Mouse (Mus musculus) NIH3T3 (cell line): ENCODE measurements around the gene Itpr2.
A peak's percentile ranks its signal among the peaks of the same experiment; 100 is the strongest.

Source experiments
- DNase-seq: peaks from one replicate; pipeline ENCODE4 v3.0.0-alpha.2; 2012; ENCODE audit warnings: low read depth

The Itpr2 gene

DNA sequence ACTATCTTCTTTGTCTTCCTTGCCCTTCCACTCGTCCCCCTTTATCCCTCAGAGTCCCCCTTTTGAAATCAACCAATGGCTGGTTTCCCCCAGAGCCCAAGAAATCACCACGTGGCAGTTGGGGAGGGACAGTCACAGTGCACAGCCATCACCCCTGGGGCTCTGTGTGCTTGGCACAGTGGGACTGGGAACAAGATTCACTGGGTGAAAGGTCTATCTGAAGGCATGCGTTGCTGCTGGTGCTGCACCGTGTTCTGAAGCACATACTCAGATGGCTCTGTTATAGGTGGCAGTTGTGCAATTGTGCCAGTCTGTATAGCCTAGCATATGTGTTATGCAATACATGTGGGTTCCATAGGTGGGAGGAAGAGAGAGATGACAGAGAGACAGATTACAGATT, 154.5 kb downstream of the Itpr2 start:
- DNase-seq, result no peak

DNA sequence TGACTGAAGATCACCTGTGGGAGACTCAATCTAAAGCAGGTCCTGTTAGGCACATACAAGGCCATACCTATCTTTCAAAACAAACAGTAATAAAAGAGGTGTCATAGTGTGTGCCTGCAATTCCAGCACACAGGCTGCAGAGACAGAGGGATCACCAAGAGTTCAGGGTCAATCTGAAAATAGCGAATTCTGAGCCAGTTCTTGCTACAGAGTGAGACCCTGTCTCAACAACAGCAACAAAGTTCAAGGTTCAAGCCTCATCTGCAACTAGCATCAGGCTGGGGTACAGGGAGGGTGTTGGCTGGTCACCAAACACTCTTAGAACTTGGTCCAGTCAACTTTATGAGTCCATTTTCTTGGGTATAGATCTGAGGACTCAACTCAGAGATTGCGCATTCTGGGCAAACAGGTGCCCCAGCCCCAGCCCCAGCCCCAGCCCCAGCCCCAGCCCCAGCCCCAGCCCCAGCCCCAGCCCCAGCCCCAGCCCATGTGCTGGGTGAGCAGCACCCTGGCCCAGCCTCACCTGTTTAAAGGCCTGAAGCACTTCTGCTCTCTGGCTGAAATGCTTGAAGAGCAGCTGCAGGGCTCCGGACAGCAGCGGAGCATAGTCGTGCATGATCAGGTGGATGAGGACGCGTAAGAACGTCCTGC, 155.4 kb downstream of the Itpr2 start:
- no peak for DNase-seq

GRCm38 (mm10) chr6:146344732-146345131, 157.3 kb downstream of the Itpr2 start:
- peak; percentile 53 for DNase-seq

DNA sequence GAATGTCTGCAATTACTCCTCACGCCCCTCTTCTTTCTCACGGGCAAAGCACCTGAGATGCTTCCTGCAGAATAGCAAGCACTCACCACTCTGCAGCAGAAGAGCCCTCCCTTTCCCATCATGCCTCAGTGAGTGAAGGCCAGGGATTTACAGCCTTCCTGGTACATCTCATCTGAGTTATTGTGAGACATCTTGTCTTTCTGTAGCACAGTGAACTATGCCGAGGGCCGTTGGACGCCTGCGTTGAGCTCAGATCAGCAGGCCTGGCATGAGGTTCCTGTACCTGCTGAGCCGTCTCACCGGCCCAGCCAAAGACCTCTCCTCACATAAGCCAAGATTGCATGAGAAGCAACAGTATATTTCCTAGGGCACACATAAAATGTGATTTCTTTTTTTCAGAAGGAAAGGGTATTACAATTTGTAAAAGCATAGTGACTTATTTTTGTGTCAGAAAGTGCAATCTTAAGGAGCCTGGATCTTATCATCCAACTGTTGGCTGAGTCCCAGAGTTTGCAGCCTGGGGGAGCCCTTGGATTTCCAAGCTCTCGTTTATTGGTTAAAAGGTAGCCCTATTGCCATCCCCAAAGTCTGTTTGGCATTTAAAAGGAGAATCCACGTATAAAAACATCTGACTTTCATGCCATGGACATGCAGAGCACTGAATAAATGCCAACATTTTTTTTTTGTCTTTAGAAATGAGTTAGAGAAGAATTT, 158.2 kb downstream of the Itpr2 start:
- DNase-seq, result no peak

DNA sequence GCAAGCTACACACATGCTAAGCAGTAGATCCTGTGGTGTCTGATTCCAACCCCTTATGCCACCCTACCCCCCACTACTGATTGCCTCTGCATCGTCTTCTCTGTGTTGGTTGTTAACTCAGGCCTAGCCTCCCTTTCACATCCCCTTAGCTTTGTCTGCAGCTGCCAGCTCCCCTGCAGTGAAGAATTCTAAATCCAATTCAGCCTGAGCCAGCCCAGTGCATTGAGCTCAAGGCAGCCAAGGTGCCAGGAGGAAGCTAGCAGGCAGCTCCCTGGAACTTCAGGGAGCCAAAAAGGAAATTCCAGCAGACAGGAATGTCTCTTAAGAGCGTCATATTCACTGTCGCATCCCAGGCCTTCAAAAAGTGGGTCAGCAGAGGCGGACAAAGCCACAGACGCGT, 159.0 kb downstream of the Itpr2 start:
- DNase-seq, result no peak

DNA sequence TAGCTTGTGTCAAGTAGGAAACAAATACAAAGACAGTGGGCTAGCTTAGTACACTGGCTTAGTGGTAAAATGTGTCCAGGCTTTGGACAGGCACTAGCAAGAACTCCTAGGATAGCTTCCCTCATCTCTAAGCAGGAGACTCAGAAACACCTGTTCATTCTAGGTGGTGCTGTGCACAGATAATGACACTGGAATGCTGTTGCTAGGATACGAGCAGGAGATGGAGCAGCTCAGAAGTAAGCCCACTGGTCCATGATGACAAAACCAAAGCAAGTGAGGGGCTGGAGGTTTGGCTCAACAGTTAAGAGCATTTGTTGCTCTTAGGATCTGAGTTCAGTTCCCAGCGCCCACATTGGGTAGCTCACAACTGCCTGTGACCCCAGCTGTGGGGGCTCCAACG, 160.1 kb downstream of the Itpr2 start:
- no peak for DNase-seq

GRCm38 (mm10) chr6:146341413-146341812, 160.6 kb downstream of the Itpr2 start:
- DNase-seq, result no peak

GRCm38 (mm10) chr6:146340951-146341350, 161.1 kb downstream of the Itpr2 start:
- no peak for DNase-seq

- DNase-seq, result peak; percentile 71
Measured at GRCm38 (mm10) chr6:146339779-146340178, 162.2 kb downstream of the Itpr2 start.

DNA sequence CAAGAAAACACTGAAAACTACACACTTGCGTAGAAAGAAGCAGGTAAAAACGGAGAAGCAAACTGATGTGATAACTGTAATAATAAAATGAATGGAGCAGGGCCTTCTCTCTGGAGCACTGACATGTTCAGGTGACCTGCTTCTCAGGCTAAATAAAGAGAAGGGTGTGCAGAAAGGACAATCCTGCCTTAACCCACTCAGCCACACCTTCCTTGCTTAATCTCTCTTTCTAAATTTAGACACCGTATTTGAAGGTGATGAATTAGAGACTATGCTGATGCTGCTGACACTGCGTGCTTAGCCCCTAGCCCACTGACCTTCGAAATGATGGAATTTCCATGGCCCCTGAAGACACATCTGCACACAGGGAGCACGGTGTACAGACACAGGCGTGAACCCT, 164.8 kb downstream of the Itpr2 start:
- no peak for DNase-seq

GRCm38 (mm10) chr6:146335191-146335590, 166.8 kb downstream of the Itpr2 start:
- no peak for DNase-seq

GRCm38 (mm10) chr6:146333506-146333905, 168.5 kb downstream of the Itpr2 start:
- DNase-seq, result no peak

- peak; percentile 16 for DNase-seq
Measured at GRCm38 (mm10) chr6:146331017-146331669, 170.9 kb downstream of the Itpr2 start.

DNA sequence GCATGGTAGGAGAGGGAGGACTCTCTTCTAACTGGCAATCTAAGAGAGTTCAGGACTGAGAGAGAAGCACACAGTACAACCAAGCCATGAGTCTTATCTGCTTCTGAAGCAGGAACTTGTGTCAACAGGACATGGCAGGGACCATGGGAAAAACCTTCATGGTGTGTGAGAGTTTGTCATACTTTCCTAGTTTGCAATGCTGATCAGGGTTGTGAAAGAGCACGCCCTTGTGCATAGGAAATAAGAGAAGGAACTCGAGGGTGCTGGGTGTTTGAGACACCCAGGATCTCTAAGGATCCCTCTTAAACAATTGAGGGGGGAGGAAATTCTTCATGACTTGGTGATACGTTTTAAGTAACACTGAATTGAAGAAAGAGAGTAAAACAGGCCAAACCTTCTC, 172.9 kb downstream of the Itpr2 start:
- DNase-seq, result no peak

- no peak for DNase-seq
Measured at GRCm38 (mm10) chr6:146326631-146327030, 175.4 kb downstream of the Itpr2 start.

DNA sequence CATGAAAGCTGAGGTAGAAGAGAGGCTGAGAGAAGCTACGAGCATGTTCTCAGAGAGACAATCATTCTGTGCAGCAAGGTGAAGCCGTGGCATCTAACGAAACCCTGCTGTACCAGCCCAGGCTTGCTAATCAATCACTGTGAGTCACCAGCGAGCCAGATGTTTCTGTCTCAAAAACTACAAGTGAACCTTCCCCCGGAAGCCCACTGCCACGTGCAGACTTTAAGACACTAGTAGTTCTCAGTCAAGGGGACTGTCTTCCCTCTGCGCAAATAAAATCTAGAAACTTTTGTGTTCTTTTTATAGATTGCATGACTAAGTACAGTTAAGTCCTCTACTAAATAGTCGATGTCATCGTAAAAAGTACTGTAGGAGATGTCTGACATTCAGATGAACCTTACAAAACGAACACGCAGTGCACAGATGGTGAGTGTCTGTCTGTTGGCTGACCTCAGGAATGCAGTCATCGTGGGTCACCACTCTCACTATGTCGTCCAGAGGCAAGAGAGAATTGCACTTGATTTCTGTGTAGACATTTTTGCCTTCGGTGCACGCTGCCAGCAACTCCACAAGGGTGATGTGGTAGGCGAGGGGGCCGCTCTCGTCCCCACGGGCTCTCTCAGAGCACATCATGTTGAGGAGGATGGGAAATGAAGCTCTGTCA, 177.3 kb downstream of the Itpr2 start:
- DNase-seq, result peak; percentile 31

- DNase-seq, result no peak
Measured at GRCm38 (mm10) chr6:146322555-146322954, 179.5 kb downstream of the Itpr2 start.

DNA sequence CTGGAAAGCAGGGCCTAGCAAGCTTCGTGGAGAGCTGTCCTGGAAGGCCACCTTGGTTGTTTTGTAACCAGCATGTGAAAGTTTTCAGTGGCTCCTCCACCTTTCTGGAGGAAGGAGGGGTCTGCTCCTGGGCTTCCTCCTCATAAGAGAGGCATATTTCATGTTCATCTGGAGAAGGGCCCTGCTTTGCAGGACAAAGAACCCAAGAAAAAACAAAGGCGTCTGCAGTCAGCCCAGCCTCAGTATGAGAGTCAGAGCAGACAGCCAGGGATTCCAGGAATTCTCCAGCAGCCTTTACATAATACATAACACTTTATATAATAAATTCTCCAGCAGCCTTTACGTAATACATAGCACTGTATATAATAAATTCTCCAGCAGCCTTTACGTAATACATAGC, 180.1 kb downstream of the Itpr2 start:
- DNase-seq, result peak; percentile 62

- no peak for DNase-seq
Measured at GRCm38 (mm10) chr6:146316415-146316814, 185.6 kb downstream of the Itpr2 start.

DNA sequence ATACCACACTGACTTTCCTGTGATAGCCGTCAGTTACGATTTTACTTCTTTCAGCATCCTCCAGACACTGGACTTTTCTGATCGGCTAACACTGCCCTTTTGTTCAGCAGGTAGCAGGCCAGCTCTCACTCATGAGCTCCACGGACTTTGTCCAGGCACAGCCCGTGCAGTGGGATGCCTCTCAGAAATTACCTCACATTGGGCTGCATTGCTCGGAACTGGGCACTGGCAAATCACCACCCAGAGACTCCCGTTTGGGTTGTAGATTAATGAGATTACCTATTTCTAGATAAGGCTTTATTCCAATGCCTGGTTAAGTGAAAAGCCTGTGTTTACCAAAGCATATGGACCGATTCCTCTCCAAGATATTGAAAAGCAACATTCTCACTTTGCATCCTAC, 186.9 kb downstream of the Itpr2 start:
- no peak for DNase-seq

GRCm38 (mm10) chr6:146314304-146314703, 187.7 kb downstream of the Itpr2 start:
- DNase-seq, result no peak

GRCm38 (mm10) chr6:146313396-146313795, 188.6 kb downstream of the Itpr2 start:
- no peak for DNase-seq

DNA sequence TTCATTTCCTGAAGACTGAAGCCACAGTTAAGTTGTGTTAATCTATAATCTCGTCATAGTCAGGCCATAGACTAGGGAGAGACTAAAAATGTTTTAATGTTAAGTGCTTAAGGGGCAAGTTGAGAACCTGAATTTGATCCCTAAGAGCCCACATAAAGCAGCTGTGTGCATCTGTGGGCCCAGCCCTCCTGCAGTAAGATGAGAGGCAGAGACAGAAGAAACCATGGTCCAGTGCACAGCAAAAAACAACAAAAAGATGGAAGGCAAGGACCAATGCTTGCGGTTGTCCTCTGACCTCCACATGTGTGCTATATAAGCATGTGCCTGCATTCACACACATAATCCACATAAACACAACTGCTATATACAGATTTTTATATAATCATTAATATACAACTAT, 191.8 kb downstream of the Itpr2 start:
- no peak for DNase-seq
